Mouse (Mus musculus): ENCODE measurements at regions not wholly inside any gene's neighbourhood (a gene's known extent, or its start where the extent isn't known, plus 50 kb on each side); places are given as distances from the start of the nearest gene placed in this dataset.
"Not testable (repeated sequence)": the region's sequence is repeated elsewhere in the genome, so short reads cannot be mapped to it uniquely, and the experiment has no call there.

DNA sequence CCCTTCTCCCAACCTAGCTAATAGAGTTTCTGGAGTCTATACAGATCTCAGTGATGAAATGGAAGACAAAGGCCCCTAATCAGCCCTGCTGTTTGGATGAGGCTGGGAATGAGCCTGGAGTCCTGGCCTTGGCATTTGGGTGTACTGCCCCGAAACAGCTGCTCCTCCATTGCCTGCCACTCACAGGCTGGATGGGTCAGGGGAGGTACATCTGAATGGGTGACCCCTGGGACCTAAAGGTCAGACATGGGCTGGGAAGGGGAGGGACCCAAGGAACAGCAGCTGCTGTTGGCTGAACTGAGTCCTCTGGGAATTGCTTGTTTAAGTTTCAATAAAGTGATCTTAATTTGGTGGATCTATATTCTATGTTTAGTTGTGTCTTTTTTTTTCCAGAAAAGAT lies 316.9 kb downstream of the Tox3 start:
- no peak overlapping the region for H3K4me3 ChIP-seq (ENCODE audit: extremely low read depth, insufficient read depth, insufficient read length)
- no peak overlapping the region for H3K27ac ChIP-seq (ENCODE audit: insufficient read depth, low read length)
- no peaks in the 10 kb centered on the region for H3K4me1 ChIP-seq (ENCODE audit: control insufficient read depth, insufficient read depth, insufficient read length)
- no peaks in the 10 kb centered on the region for H3K36me3 ChIP-seq (ENCODE audit: control insufficient read depth, insufficient read depth, low read length)
- TF ChIP-seq CTCF (IDR thresholded peaks at IDR 0.05; ENCODE audit: extremely low read depth, insufficient read depth, insufficient read length, insufficient replicate concordance) (no peak), POLR2A (IDR thresholded peaks at IDR 0.05; ENCODE audit: low read depth, low read length) (no peak)
- no peaks in the 10 kb centered on the region for H3K27me3 ChIP-seq (ENCODE audit: control insufficient read depth, insufficient read depth, low read length)
- no peak for DNase-seq (ENCODE audit: low read depth in 1 of 2, low spot score in 2 of 2)
- WGBS, result 65% methylated on average over 1 of the region's 1 CpGs

DNA sequence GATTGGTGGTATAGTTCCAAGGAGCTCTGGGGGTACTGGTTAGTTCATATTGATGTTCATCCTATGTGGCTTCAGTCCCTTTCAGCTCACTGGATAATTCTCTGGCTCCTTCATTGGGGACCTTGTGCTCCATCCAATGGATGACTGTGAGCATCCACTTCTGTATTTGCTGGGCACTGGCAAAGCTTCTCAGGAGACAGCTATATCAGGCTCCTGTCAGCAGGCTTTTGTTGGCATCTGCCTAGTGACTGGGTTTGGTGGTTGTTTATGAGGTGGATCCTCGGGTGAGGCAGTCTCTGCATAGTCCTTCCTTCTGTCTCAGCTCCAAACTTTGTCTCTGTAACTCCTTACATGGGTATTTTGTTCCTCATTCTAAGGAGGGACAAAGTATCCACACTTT lies 330.2 kb downstream of the Tox3 start:
- not testable (repeated sequence) for H3K4me3 ChIP-seq (ENCODE audit: extremely low read depth, insufficient read depth, insufficient read length); H3K36me3 ChIP-seq (ENCODE audit: control insufficient read depth, insufficient read depth, low read length); DNase-seq (ENCODE audit: low read depth in 1 of 2, low spot score in 2 of 2); H3K27ac ChIP-seq (ENCODE audit: insufficient read depth, low read length); H3K27me3 ChIP-seq (ENCODE audit: control insufficient read depth, insufficient read depth, low read length); H3K4me1 ChIP-seq (ENCODE audit: control insufficient read depth, insufficient read depth, insufficient read length)
- WGBS, result 58% methylated on average over 1 of the region's 1 CpGs

DNA sequence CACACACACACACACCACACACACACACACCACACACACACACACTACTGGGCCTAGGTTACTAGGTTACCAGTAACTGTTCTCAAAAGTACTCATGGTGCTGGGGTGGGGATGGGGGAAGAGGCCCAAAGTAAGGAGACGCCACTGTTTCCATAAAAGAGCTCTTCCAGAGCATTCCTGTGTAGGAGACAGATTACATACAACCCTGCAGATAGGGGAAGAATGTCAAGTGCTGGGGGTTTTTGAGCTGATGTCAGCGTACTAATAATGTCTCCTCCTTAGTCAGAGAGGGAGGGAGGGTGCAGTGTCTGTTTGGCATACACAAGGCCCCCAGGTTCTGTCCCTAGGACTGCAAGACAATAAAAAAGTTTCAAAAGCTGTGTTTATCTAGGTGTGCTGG lies 334.4 kb downstream of the Tox3 start:
- no peak for DNase-seq (ENCODE audit: low read depth in 1 of 2, low spot score in 2 of 2)
- no peak for TF ChIP-seq CTCF (IDR thresholded peaks at IDR 0.05; ENCODE audit: extremely low read depth, insufficient read depth, insufficient read length, insufficient replicate concordance)
- TF ChIP-seq POLR2A (IDR thresholded peaks at IDR 0.05; ENCODE audit: low read depth, low read length), result no peak
- Histone ChIP-seq H3K4me1 (ENCODE audit: control insufficient read depth, insufficient read depth, insufficient read length) (no peaks in the 10 kb centered on the region), H3K36me3 (ENCODE audit: control insufficient read depth, insufficient read depth, low read length) (no peaks in the 10 kb centered on the region), H3K4me3 (ENCODE audit: extremely low read depth, insufficient read depth, insufficient read length) (no peak overlapping the region), H3K27me3 (ENCODE audit: control insufficient read depth, insufficient read depth, low read length) (no peaks in the 10 kb centered on the region), H3K27ac (ENCODE audit: insufficient read depth, low read length) (no peak overlapping the region)
- 82% methylated on average over 2 of the region's 2 CpGs for WGBS

DNA sequence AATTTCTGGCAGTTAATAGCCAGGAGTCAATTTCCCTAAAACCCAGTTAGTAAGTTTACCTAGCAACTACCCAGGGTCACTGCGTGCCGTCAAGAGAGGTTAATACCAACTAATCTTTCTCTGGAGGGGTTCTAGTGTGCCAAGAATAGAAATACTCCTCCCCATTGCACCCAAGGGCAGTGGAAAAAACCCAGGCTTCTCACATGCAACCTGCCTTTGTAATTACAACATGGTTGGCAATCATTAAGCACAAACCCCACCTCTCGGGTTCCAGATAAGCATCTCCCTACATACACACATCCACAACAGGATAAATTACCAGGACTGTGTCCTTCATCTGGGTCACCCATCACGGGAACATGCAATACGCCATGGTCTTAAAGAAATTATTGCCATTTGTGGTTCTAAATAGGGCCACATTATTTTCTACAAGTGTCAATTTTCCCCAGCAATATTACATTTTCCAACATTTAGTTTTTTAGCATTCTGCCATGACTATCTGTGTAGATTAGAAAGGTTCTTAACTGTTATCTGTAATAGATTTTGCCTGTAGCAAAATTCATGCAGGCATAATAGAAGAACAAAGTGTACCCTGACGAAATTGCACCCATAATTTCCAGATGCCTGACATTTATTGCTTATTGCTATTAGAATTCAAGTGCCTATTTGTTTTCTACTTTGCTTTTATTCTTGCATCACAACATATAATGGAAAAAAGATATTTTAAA lies 336.3 kb downstream of the Tox3 start:
- WGBS, result 86% methylated on average over 6 of the region's 6 CpGs
- TF ChIP-seq CTCF (IDR thresholded peaks at IDR 0.05; ENCODE audit: extremely low read depth, insufficient read depth, insufficient read length, insufficient replicate concordance) (no peak), POLR2A (IDR thresholded peaks at IDR 0.05; ENCODE audit: low read depth, low read length) (no peak)

DNA sequence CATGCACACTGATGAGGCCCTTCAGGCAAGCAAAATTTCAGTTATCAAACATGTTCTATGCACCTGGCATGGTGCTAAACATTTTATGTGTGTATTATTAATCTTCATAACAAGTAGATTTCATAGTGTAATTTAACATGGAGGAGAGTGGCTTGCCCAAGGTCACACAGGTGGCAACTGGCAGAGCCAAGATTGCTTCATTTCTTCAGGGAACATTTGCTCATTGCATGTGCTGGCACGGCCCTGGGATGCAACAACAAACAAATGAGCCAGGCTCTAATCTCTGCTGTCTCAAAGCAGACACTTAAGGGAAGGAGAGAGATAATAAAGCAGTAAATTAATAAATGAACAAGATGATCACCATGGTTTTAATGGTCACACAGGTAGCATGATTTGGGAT lies 338.7 kb downstream of the Tox3 start:
- no peak for DNase-seq (ENCODE audit: low read depth in 1 of 2, low spot score in 2 of 2)
- no peak for TF ChIP-seq POLR2A (IDR thresholded peaks at IDR 0.05; ENCODE audit: low read depth, low read length)
- TF ChIP-seq CTCF (IDR thresholded peaks at IDR 0.05; ENCODE audit: extremely low read depth, insufficient read depth, insufficient read length, insufficient replicate concordance), result no peak
- no peaks in the 10 kb centered on the region for H3K4me1 ChIP-seq (ENCODE audit: control insufficient read depth, insufficient read depth, insufficient read length)
- WGBS, result 79% methylated on average over 1 of the region's 1 CpGs
- H3K27ac ChIP-seq (ENCODE audit: insufficient read depth, low read length), result no peak overlapping the region
- H3K27me3 ChIP-seq (ENCODE audit: control insufficient read depth, insufficient read depth, low read length), result no peaks in the 10 kb centered on the region
- no peaks in the 10 kb centered on the region for H3K36me3 ChIP-seq (ENCODE audit: control insufficient read depth, insufficient read depth, low read length)
- no peak overlapping the region for H3K4me3 ChIP-seq (ENCODE audit: extremely low read depth, insufficient read depth, insufficient read length)

More for the DNA sequence above, 336.3 kb downstream of the Tox3 start:
- no peak for DNase-seq (ENCODE audit: low read depth in 1 of 2, low spot score in 2 of 2)
- no peaks in the 10 kb centered on the region for H3K36me3 ChIP-seq (ENCODE audit: control insufficient read depth, insufficient read depth, low read length)
- no peak overlapping the region for H3K4me3 ChIP-seq (ENCODE audit: extremely low read depth, insufficient read depth, insufficient read length)
- no peaks in the 10 kb centered on the region for H3K4me1 ChIP-seq (ENCODE audit: control insufficient read depth, insufficient read depth, insufficient read length)
- no peaks in the 10 kb centered on the region for H3K27me3 ChIP-seq (ENCODE audit: control insufficient read depth, insufficient read depth, low read length)
- no peak overlapping the region for H3K27ac ChIP-seq (ENCODE audit: insufficient read depth, low read length)

DNA sequence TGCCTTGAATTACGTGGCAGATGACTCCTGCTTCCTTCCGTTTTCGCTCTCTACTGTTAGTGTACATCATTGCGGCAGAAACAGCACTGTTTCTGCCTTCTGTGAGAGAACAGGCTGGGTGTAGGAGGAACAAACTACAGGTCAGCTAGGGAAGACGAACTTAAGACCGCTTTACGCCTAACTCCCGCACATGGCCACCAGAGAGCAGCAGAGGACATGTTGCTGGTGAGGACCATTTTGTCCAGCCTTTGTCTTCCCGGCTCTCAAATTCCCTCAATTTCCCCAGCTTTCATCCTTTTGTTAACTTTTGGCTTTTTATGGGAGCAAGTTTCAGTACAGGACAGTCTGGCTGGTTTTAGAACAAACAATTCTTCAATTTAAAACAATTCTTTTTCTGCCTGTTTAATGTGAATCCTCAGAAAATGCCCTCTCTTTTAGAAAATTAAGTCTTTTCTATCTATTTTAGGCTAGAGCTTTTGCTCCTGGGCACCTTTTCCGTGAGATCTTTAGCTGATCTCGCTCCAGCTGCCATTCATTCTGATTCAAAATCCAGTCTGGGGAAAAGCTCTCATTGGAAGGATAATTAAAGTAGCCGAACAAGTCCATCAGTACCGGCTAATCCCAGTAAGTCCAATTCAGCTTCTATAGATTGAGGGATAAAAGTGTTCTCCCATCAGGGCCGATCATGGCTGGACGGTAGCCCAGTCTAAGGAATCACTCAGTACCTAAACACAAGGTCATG lies 347.1 kb downstream of the Tox3 start:
- Histone ChIP-seq H3K27me3 (ENCODE audit: control insufficient read depth, insufficient read depth, low read length) (no peaks in the 10 kb centered on the region), H3K27ac (ENCODE audit: insufficient read depth, low read length) (no peak overlapping the region), H3K4me3 (ENCODE audit: extremely low read depth, insufficient read depth, insufficient read length) (no peak overlapping the region), H3K4me1 (ENCODE audit: control insufficient read depth, insufficient read depth, insufficient read length) (no peaks in the 10 kb centered on the region), H3K36me3 (ENCODE audit: control insufficient read depth, insufficient read depth, low read length) (no peaks in the 10 kb centered on the region)
- TF ChIP-seq POLR2A (IDR thresholded peaks at IDR 0.05; ENCODE audit: low read depth, low read length) (no peak), CTCF (IDR thresholded peaks at IDR 0.05; ENCODE audit: extremely low read depth, insufficient read depth, insufficient read length, insufficient replicate concordance) (peak; percentile 37; the same call in 1 of the 2 replicates)
- peak in 1 of 2 experiments; percentile 28 for DNase-seq (ENCODE audit: low read depth in 1 of 2, low spot score in 2 of 2)
- 38% methylated on average over 15 of the region's 15 CpGs for WGBS

DNA sequence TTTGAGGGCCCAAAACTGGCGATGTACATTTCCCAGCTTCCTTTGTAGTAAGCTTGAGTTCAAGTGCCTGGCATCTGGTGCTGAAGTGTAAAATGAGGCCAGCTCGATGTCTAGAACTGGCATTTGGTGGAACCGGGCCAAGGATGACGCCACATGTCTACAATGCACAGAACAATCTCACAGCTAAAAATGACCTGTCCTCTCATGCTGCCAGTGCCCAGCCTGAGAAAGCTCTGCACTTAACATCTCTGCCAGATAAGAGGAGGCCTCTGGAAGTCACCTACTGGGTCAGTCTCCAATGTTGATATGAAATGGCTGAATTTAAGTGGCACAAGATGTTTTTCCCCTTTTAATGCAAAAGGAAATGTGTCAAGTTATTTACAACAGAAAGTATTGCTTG lies 354.4 kb downstream of the Tox3 start:
- DNase-seq (ENCODE audit: low read depth in 1 of 2, low spot score in 2 of 2), result no peak
- H3K4me1 ChIP-seq (ENCODE audit: control insufficient read depth, insufficient read depth, insufficient read length), result no peaks in the 10 kb centered on the region
- H3K4me3 ChIP-seq (ENCODE audit: extremely low read depth, insufficient read depth, insufficient read length), result no peak overlapping the region
- WGBS, result 94% methylated on average over 4 of the region's 4 CpGs
- no peaks in the 10 kb centered on the region for H3K27me3 ChIP-seq (ENCODE audit: control insufficient read depth, insufficient read depth, low read length)
- TF ChIP-seq CTCF (IDR thresholded peaks at IDR 0.05; ENCODE audit: extremely low read depth, insufficient read depth, insufficient read length, insufficient replicate concordance), result no peak
- no peak for TF ChIP-seq POLR2A (IDR thresholded peaks at IDR 0.05; ENCODE audit: low read depth, low read length)
- H3K27ac ChIP-seq (ENCODE audit: insufficient read depth, low read length), result no peak overlapping the region
- H3K36me3 ChIP-seq (ENCODE audit: control insufficient read depth, insufficient read depth, low read length), result no peaks in the 10 kb centered on the region
